Mouse (Mus musculus) intestine, postnatal 0 days (tissue): ENCODE measurements around the gene Zfp706. TPM values are rescaled to one million over a fixed set of nuclear protein-coding genes. Genes with fewer than 3 reads are reported as not detected.
A peak's percentile ranks its signal among the peaks of the same experiment; 100 is the strongest.

Experiments used
- ATAC-seq: fragments of 200-750 bp; cut with Nextera tagmentation; 2 replicates; pipeline ENCODE4 v1.8.0; 2017; ENCODE audit warnings: mild to moderate bottlenecking, moderate TSS enrichment, moderate library complexity
- H3K27ac ChIP-seq: fragments of 300-500 bp; sonication (generic); 2 replicates; pipeline ENCODE4 v1.5.1; 2014; ENCODE audit warnings: mild to moderate bottlenecking, low read depth, low read length, moderate library complexity
- H3K27me3 ChIP-seq: fragments of 300-500 bp; sonication (generic); replicated peaks from 2 replicates; pipeline ENCODE4 v1.6.1; 2014; ENCODE audit warnings: low read length, mixed read lengths; ENCODE audit not compliant: control insufficient read depth, insufficient read depth
- H3K36me3 ChIP-seq: fragments of 300-500 bp; sonication (generic); 2 replicates; pipeline ENCODE4 v1.6.1; 2014; ENCODE audit warnings: mild to moderate bottlenecking, moderate library complexity; ENCODE audit not compliant: control insufficient read depth, insufficient read depth
- H3K4me1 ChIP-seq: fragments of 300-500 bp; sonication (generic); replicated peaks from 2 replicates; pipeline ENCODE4 v1.6.1; 2014; ENCODE audit warnings: antibody characterized with exemption, low read length, mixed read lengths; ENCODE audit not compliant: control insufficient read depth, insufficient read depth
- H3K4me2 ChIP-seq: fragments of 300-500 bp; sonication (generic); replicated peaks from 2 replicates; pipeline ENCODE4 v1.6.1; 2014; ENCODE audit warnings: low read depth, mild to moderate bottlenecking, moderate library complexity
- H3K4me3 ChIP-seq: fragments of 300-500 bp; sonication (generic); 2 replicates; pipeline ENCODE4 v1.5.1; 2014; ENCODE audit warnings: low read depth, low read length
- H3K9ac ChIP-seq: fragments of 300-500 bp; sonication (generic); 2 replicates; pipeline ENCODE4 v1.6.1; 2014; ENCODE audit warnings: mild to moderate bottlenecking, low read depth, low read length
- H3K9me3 ChIP-seq: fragments of 300-500 bp; sonication (generic); 2 replicates; pipeline ENCODE4 v1.6.1; 2016; ENCODE audit warnings: mixed run types; ENCODE audit not compliant: control insufficient read depth
- CTCF ChIP-seq: sonication (generic); IDR thresholded peaks from 2 replicates; pipeline ENCODE4 v1.5.1; 2016; ENCODE audit warnings: low read depth, mild to moderate bottlenecking, control low read depth, antibody characterized with exemption, moderate library complexity
- WGBS: fragments of 180-500 bp; shearing (Covaris S2); extraction: QIAGEN DNeasy Blood & Tissue Kit; methylation state at CpG from one replicate; pipeline ENCODE4 v1.1.7; 2014; 5-methylcytosine and 5-hydroxymethylcytosine counted together
- polyA plus RNA-seq: library from polyadenylated mRNA; unstranded; fragments of >200 nt; fragmentation: Nextera tagmentation; extraction: Ambion mirVana; gene quantifications from 2 replicates; pipeline ENCODE4 v1.2.1, GENCODE M21; 2015

Zfp706 gene
- polyA plus RNA-seq, 1 experiment from 2014 or later, result 609 TPM

GRCm38 (mm10) chr15:37045456-37045855 is 37.9 kb upstream of the Zfp706 start:
- Histone ChIP-seq H3K4me3 (no peak overlapping the region), H3K4me1 (no peaks in the 10 kb centered on the region), H3K36me3 (no peaks in the 10 kb centered on the region), H3K4me2 (no peak overlapping the region), H3K27me3 (no peaks in the 10 kb centered on the region), H3K27ac (no peak overlapping the region), H3K9ac (no peak overlapping the region), H3K9me3 (no peaks in the 10 kb centered on the region)
- ATAC-seq, result no peak
- WGBS, result 74% methylated on average over 12 of the region's 12 CpGs
- TF ChIP-seq CTCF, result peak; percentile 45

- no peak for TF ChIP-seq CTCF
- H3K4me2 ChIP-seq, result 0 out of 2 replicates have a peak overlapping the region, but pooled peaks have one; percentile 17
Measured at GRCm38 (mm10) chr15:37042559-37042958, 35.0 kb upstream of the Zfp706 start.

GRCm38 (mm10) chr15:37041214-37041613 is 33.6 kb upstream of the Zfp706 start:
- ATAC-seq, result no peak
- Histone ChIP-seq H3K4me2 (no peak overlapping the region), H3K4me3 (no peak overlapping the region), H3K36me3 (no peaks in the 10 kb centered on the region), H3K9ac (no peak overlapping the region), H3K9me3 (no peaks in the 10 kb centered on the region), H3K4me1 (no peaks in the 10 kb centered on the region), H3K27ac (no peak overlapping the region), H3K27me3 (no peaks in the 10 kb centered on the region)
- TF ChIP-seq CTCF, result no peak
- WGBS, result 86% methylated on average over 5 of the region's 5 CpGs

More at GRCm38 (mm10) chr15:37042559-37042958, 35.0 kb upstream of the Zfp706 start:
- WGBS, result 12% methylated on average over 5 of the region's 5 CpGs
- Histone ChIP-seq H3K27me3 (no peaks in the 10 kb centered on the region), H3K36me3 (no peaks in the 10 kb centered on the region), H3K9ac (no peak overlapping the region), H3K27ac (no peak overlapping the region), H3K4me1 (no peaks in the 10 kb centered on the region), H3K4me3 (no peak overlapping the region), H3K9me3 (no peaks in the 10 kb centered on the region)
- no peak for ATAC-seq

GRCm38 (mm10) chr15:37038666-37039065 is 31.1 kb upstream of the Zfp706 start:
- Histone ChIP-seq H3K4me3 (no peak overlapping the region), H3K36me3 (no peaks in the 10 kb centered on the region), H3K4me2 (no peak overlapping the region), H3K27me3 (no peaks in the 10 kb centered on the region), H3K9ac (no peak overlapping the region), H3K4me1 (no peaks in the 10 kb centered on the region; the same call in 1 of the 2 replicates), H3K9me3 (no peaks in the 10 kb centered on the region), H3K27ac (no peak overlapping the region)
- TF ChIP-seq CTCF, result no peak
- 54% methylated on average over 1 of the region's 1 CpGs for WGBS
- no peak for ATAC-seq

- Histone ChIP-seq H3K27ac (no peak overlapping the region), H3K4me2 (no peak overlapping the region), H3K4me1 (no peaks in the 10 kb centered on the region; the same call in 1 of the 2 replicates), H3K9ac (no peak overlapping the region), H3K36me3 (no peaks in the 10 kb centered on the region), H3K9me3 (no peaks in the 10 kb centered on the region), H3K4me3 (no peak overlapping the region), H3K27me3 (no peaks in the 10 kb centered on the region)
- TF ChIP-seq CTCF, result no peak
- no peak for ATAC-seq
- WGBS, result 72% methylated on average over 3 of the region's 3 CpGs
Measured at GRCm38 (mm10) chr15:37037704-37038103, 30.1 kb upstream of the Zfp706 start.

GRCm38 (mm10) chr15:37036481-37037156 is 29.0 kb upstream of the Zfp706 start:
- Histone ChIP-seq H3K36me3 (no peaks in the 10 kb centered on the region), H3K4me1 (no peaks in the 10 kb centered on the region; the same call in 1 of the 2 replicates)
- 52% methylated on average over 7 of the region's 7 CpGs for WGBS

More at GRCm38 (mm10) chr15:37036481-37037156, 29.0 kb upstream of the Zfp706 start:
- Histone ChIP-seq H3K27me3 (no peaks in the 10 kb centered on the region), H3K4me2 (no peak overlapping the region), H3K9me3 (no peaks in the 10 kb centered on the region), H3K4me3 (no peak overlapping the region), H3K9ac (no peak overlapping the region), H3K27ac (no peak overlapping the region)
- no peak for TF ChIP-seq CTCF
- no peak for ATAC-seq
